Mouse (Mus musculus) CH12.LX (cell line): ENCODE data around the gene Maea. TPM values are rescaled to one million over a fixed set of nuclear protein-coding genes. Genes with fewer than 3 reads are reported as not detected.
A peak's percentile ranks its signal among the peaks of the same experiment; 100 is the strongest.

ENCODE experiments used
- DNase-seq: peaks from one replicate; pipeline ENCODE4 v3.0.0-alpha.2; 2013; ENCODE audit errors: extremely low read depth
- H3K27ac ChIP-seq: 2 replicates; pipeline ENCODE4 v1.5.1; 2012; ENCODE audit warnings: low read depth, mild to moderate bottlenecking, control low read depth, moderate library complexity; ENCODE audit not compliant: insufficient read depth
- H3K27me3 ChIP-seq: replicated peaks from 2 replicates; pipeline ENCODE3; 2012; ENCODE audit warnings: inconsistent platforms
- H3K36me3 ChIP-seq, 2 experiments: replicated peaks in 1 of 2; 2 replicates each; pipeline versions ENCODE3 to v1.6.1; 2012; ENCODE audit warnings: inconsistent platforms in 1 of 2, low read length in 1 of 2, mild to moderate bottlenecking in 1 of 2, mixed read lengths in 1 of 2, moderate library complexity in 1 of 2; ENCODE audit not compliant: control insufficient read depth in 1 of 2, insufficient read depth in 1 of 2
- H3K4me1 ChIP-seq, 2 experiments: 2 replicates each; pipeline ENCODE4 v1.6.1; 2012; ENCODE audit warnings: inconsistent platforms in 1 of 2, moderate library complexity in 1 of 2; ENCODE audit not compliant: insufficient read depth in 2 of 2, control insufficient read depth in 1 of 2
- H3K4me2 ChIP-seq: 2 replicates; pipeline ENCODE4 v1.6.1; 2012; ENCODE audit warnings: low read depth, mild to moderate bottlenecking, control low read depth; ENCODE audit not compliant: poor library complexity, insufficient read depth, severe bottlenecking
- H3K4me3 ChIP-seq, 3 experiments: fragments of 150-350 bp in 1 of 3; sonication (generic) in 1 of 3; replicated peaks in 1 of 3; 2 replicates each; pipeline versions ENCODE3 to v1.5.1; 2011 to 2012; ENCODE audit warnings: low read depth in 2 of 3, low read length in 2 of 3, mild to moderate bottlenecking in 2 of 3, moderate library complexity in 2 of 3, control low read depth in 1 of 3, improper control_type of control experiment in 1 of 3, inconsistent platforms in 1 of 3, mixed read lengths in 1 of 3; ENCODE audit not compliant: poor library complexity in 1 of 3
- H3K79me2 ChIP-seq: replicated peaks from 2 replicates; pipeline ENCODE4 v1.6.1; 2012; ENCODE audit warnings: mild to moderate bottlenecking, moderate library complexity; ENCODE audit not compliant: control insufficient read depth, poor library complexity, insufficient read depth, severe bottlenecking; ENCODE audit errors: extremely low read depth
- H3K9ac ChIP-seq: 2 replicates; pipeline ENCODE4 v1.6.1; 2012; ENCODE audit warnings: low read depth, mild to moderate bottlenecking, control low read depth, moderate library complexity; ENCODE audit not compliant: insufficient read depth
- H3K9me3 ChIP-seq: replicated peaks from 2 replicates; pipeline ENCODE3; 2012; ENCODE audit warnings: low read length, inconsistent platforms, mixed read lengths
- BHLHE40 ChIP-seq: IDR thresholded peaks from 2 replicates; pipeline ENCODE4 v1.6.1; 2011; ENCODE audit warnings: mild to moderate bottlenecking, low read depth, low read length, improper control_type of control experiment
- CHD1 ChIP-seq: IDR thresholded peaks from 2 replicates; pipeline ENCODE4 v1.6.1; 2012; ENCODE audit warnings: low read depth, low read length, improper control_type of control experiment, inconsistent platforms
- CHD2 ChIP-seq: IDR thresholded peaks from 2 replicates; pipeline ENCODE4 v1.6.1; 2011; ENCODE audit warnings: low read length, improper control_type of control experiment
- CTCF ChIP-seq, 2 experiments: IDR thresholded peaks in 1 of 2; conservative IDR thresholded peaks in 1 of 2; 2 replicates each; pipeline ENCODE4 v1.5.1; 2011 to 2012; ENCODE audit warnings: low read depth in 2 of 2, low read length in 2 of 2, improper control_type of control experiment in 1 of 2, inconsistent platforms in 1 of 2, mild to moderate bottlenecking in 1 of 2, moderate library complexity in 1 of 2
- E2F4 ChIP-seq: IDR thresholded peaks from 2 replicates; pipeline ENCODE4 v1.6.1; 2011; ENCODE audit warnings: low read depth, low read length, improper control_type of control experiment; ENCODE audit not compliant: insufficient replicate concordance
- EP300 ChIP-seq: IDR thresholded peaks from 2 replicates; pipeline ENCODE4 v1.6.1; 2011; ENCODE audit warnings: low read length, improper control_type of control experiment
- GABPA ChIP-seq: IDR thresholded peaks from 2 replicates; pipeline ENCODE4 v1.6.1; 2012; ENCODE audit warnings: low read depth, low read length, improper control_type of control experiment, inconsistent platforms; ENCODE audit not compliant: insufficient replicate concordance
- IRF4 ChIP-seq: IDR thresholded peaks from 2 replicates; pipeline ENCODE4 v1.6.1; 2014; ENCODE audit warnings: low read depth, mild to moderate bottlenecking, inconsistent platforms, low read length, improper control_type of control experiment
- JUN ChIP-seq: IDR thresholded peaks from 2 replicates; pipeline ENCODE4 v1.6.1; 2011; ENCODE audit warnings: low read depth, mild to moderate bottlenecking, low read length, improper control_type of control experiment, moderate library complexity; ENCODE audit not compliant: insufficient read depth
- KAT2A ChIP-seq: IDR thresholded peaks from 2 replicates; pipeline ENCODE4 v1.6.1; 2012; ENCODE audit warnings: low read length, improper control_type of control experiment, inconsistent platforms; ENCODE audit not compliant: insufficient replicate concordance
- MAFK ChIP-seq: IDR thresholded peaks from 2 replicates; pipeline ENCODE4 v1.6.1; 2011; ENCODE audit warnings: low read length, improper control_type of control experiment; ENCODE audit not compliant: insufficient replicate concordance
- MAX ChIP-seq: IDR thresholded peaks from 2 replicates; pipeline ENCODE4 v1.6.1; 2011; ENCODE audit warnings: low read length, improper control_type of control experiment
- MEF2A ChIP-seq: IDR thresholded peaks from 2 replicates; pipeline ENCODE4 v1.6.1; 2014; ENCODE audit warnings: low read depth, mild to moderate bottlenecking, inconsistent platforms, low read length, improper control_type of control experiment, borderline replicate concordance
- MXI1 ChIP-seq: IDR thresholded peaks from 2 replicates; pipeline ENCODE4 v1.6.1; 2011; ENCODE audit warnings: mild to moderate bottlenecking, low read depth, low read length, improper control_type of control experiment
- MYC ChIP-seq: IDR thresholded peaks from 2 replicates; pipeline ENCODE4 v1.6.1; 2011; ENCODE audit warnings: low read depth, mild to moderate bottlenecking, improper control_type of control experiment, low read length
- NRF1 ChIP-seq: IDR thresholded peaks from 2 replicates; pipeline ENCODE4 v1.6.1; 2014; ENCODE audit warnings: low read depth, mild to moderate bottlenecking, inconsistent platforms, low read length, improper control_type of control experiment, moderate library complexity
- POLR2A ChIP-seq: IDR thresholded peaks from 2 replicates; pipeline ENCODE4 v1.6.1; 2011; ENCODE audit warnings: low read depth, mild to moderate bottlenecking, improper control_type of control experiment, low read length
- POLR2AphosphoS2 ChIP-seq: IDR thresholded peaks from 2 replicates; pipeline ENCODE4 v1.6.1; 2011; ENCODE audit warnings: low read depth, low read length, improper control_type of control experiment
- RAD21 ChIP-seq: IDR thresholded peaks from 2 replicates; pipeline ENCODE4 v1.6.1; 2011; ENCODE audit warnings: low read depth, mild to moderate bottlenecking, low read length, improper control_type of control experiment, moderate library complexity
- SIN3A ChIP-seq: IDR thresholded peaks from 2 replicates; pipeline ENCODE4 v1.6.1; 2012; ENCODE audit warnings: low read length, improper control_type of control experiment, inconsistent platforms
- SMC3 ChIP-seq: IDR thresholded peaks from 2 replicates; pipeline ENCODE4 v1.6.1; 2011; ENCODE audit warnings: low read depth, low read length, improper control_type of control experiment
- TCF12 ChIP-seq: IDR thresholded peaks from 2 replicates; pipeline ENCODE4 v1.6.1; 2014; ENCODE audit warnings: low read depth, mild to moderate bottlenecking, inconsistent platforms, low read length, improper control_type of control experiment
- USF1 ChIP-seq: IDR thresholded peaks from 2 replicates; pipeline ENCODE4 v1.6.1; 2014; ENCODE audit warnings: low read depth, mild to moderate bottlenecking, inconsistent platforms, low read length, improper control_type of control experiment
- ZC3H11A ChIP-seq: IDR thresholded peaks from 2 replicates; pipeline ENCODE4 v1.6.1; 2012; ENCODE audit warnings: low read depth, mild to moderate bottlenecking, inconsistent platforms, low read length, improper control_type of control experiment
- ZMIZ1 ChIP-seq: IDR thresholded peaks from 2 replicates; pipeline ENCODE4 v1.6.1; 2012; ENCODE audit warnings: low read depth, mild to moderate bottlenecking, inconsistent platforms, low read length, improper control_type of control experiment
- dilution Hi-C: fragments of 300-500 bp; cut with MboI; formaldehyde crosslinking; loops from 2 replicates; pipeline ENCODE4 v1.14.3; 2020; ENCODE audit warnings: low sequenced_read_pairs; ENCODE audit not compliant: extremely low pct_unique_long_range_greater_than_20kb, extremely low pct_ligation_motif_present
- in situ Hi-C: fragments of 300-500 bp; cut with MboI; formaldehyde crosslinking; loops from 3 replicates; pipeline ENCODE4 v1.14.3; 2019; ENCODE audit warnings: low sequenced_read_pairs, low pct_ligation_motif_present, low pct_unique_long_range_greater_than_20kb, mixed read lengths
- polyA plus RNA-seq: library from polyadenylated mRNA; unstranded; fragments of >175 nt; gene quantifications from 2 replicates; pipeline ENCODE4 v1.2.1, GENCODE M21; 2012; ENCODE audit warnings: low read depth; ENCODE audit not compliant: insufficient read length
- total RNA-seq, 2 experiments: library from RNA; depleted of rRNA; stranded (reverse); fragments of 300-350 nt in 1 of 2; fragments of >200 nt in 1 of 2; gene quantifications; 2 replicates each; pipeline ENCODE4 v1.2.3; 2012 to 2014

Maea gene
- total and polyA plus RNA-seq, 3 experiments = 75.0 to 94.2 (median 91.4) TPM

GRCm38 (mm10) chr5:33312192-33312591, 23.1 kb upstream of the Maea start (continued):
- peak; percentile 52; the same call in 1 of the 2 replicates for TF ChIP-seq SIN3A
- no peak for TF ChIP-seq KAT2A
- TF ChIP-seq POLR2A = peak; percentile 35; the same call in 1 of the 2 replicates
- peak; percentile 96 for TF ChIP-seq MAX
- TF ChIP-seq CHD2 = no peak
- TF ChIP-seq CHD1 = no peak
- TF ChIP-seq USF1 = peak; percentile 22; the same call in 1 of the 2 replicates
- no peak for TF ChIP-seq TCF12
- no peak for TF ChIP-seq ZMIZ1
- TF ChIP-seq IRF4 = no peak
- no peak for TF ChIP-seq MEF2A
- no peak for TF ChIP-seq SMC3

- no peaks in the 10 kb centered on the region for H3K79me2 ChIP-seq
- H3K9me3 ChIP-seq = peaks cover 8% of the 10 kb centered on the region
- in situ Hi-C loops (no loop called here), dilution Hi-C loops (no loop called here)
- H3K4me3 ChIP-seq = no peak overlapping the region
- no peaks in the 10 kb centered on the region for H3K27me3 ChIP-seq
- peaks cover 0 to 51% of the 10 kb centered on the region in 2 experiments for H3K36me3 ChIP-seq
- no peak overlapping the region for H3K4me2 ChIP-seq
- H3K4me1 ChIP-seq = no peaks in the 10 kb centered on the region
- no peak overlapping the region for H3K9ac ChIP-seq
- TF ChIP-seq BHLHE40 (no peak), MAFK (no peak), JUN (no peak), E2F4 (no peak), MXI1 (no peak), USF1 (no peak), SMC3 (no peak), CTCF (conservative IDR thresholded peaks at IDR 0.05 in 1 of 2, IDR thresholded peaks at IDR 0.05 in 1 of 2; ENCODE audit: low read depth in 2 of 2, low read length in 2 of 2) (no peak), SIN3A (no peak), EP300 (no peak), MYC (no peak), CHD1 (no peak), POLR2AphosphoS2 (no peak), ZC3H11A (no peak), GABPA (no peak), IRF4 (no peak), NRF1 (no peak), CHD2 (no peak), ZMIZ1 (no peak), RAD21 (no peak)
- TF ChIP-seq, all 38 proteins: peak for 0
- H3K27ac ChIP-seq = no peak overlapping the region
- no peak for DNase-seq
These were observed 10.8 kb upstream of the Maea start for GRCm38 (mm10) chr5:33324491-33324890.
